Mouse (Mus musculus) left cerebral cortex, adult 2 months (tissue): ENCODE measurements around the gene Zfp618. TPM values are rescaled to one million over a fixed set of nuclear protein-coding genes. Genes with fewer than 3 reads are reported as not detected.

Experiments
- DNase-seq, 2 experiments: peaks; one replicate each; pipeline ENCODE4 v3.0.0; 2021 to 2022; ENCODE audit warnings: low spot score in 2 of 2, mixed read lengths in 1 of 2; ENCODE audit errors: extremely low spot score in 1 of 2
- H3K27ac ChIP-seq: fragments of 200-600 bp; 2 replicates; pipeline ENCODE4 v1.8.1; 2022
- H3K4me3 ChIP-seq: fragments of 200-600 bp; 2 replicates; pipeline ENCODE4 v1.8.1; 2022
- CTCF ChIP-seq: fragments of 200-600 bp; IDR thresholded peaks from 2 replicates; pipeline ENCODE4 v1.8.1; 2022; ENCODE audit warnings: antibody characterized with exemption, mild to moderate bottlenecking, moderate library complexity
- intact Hi-C: fragments of 180-260 bp; cut with DNase I; formaldehyde crosslinking; loops from one replicate; pipeline ENCODE4 v1.15.1; 2025
- total RNA-seq, 2 experiments: library from RNA; stranded (reverse); gene quantifications; 2 replicates each; pipeline ENCODE4 v1.2.3; 2021

The Zfp618 gene
- total RNA-seq, 2 experiments from 2014 or later: 5.9 to 6.2 TPM

- no peak overlapping the region for H3K27ac ChIP-seq
- H3K4me3 ChIP-seq: no peak overlapping the region
- TF ChIP-seq CTCF: no peak
- no peak for DNase-seq
- intact Hi-C loops: no loop called here
These were observed 7.7 kb downstream of the Zfp618 start for GRCm38 (mm10) chr4:62973086-62973485.

- H3K27ac ChIP-seq: no peak overlapping the region
- no peak overlapping the region for H3K4me3 ChIP-seq
- TF ChIP-seq CTCF: no peak
- no peak for DNase-seq
- intact Hi-C loops: no loop called here
These were observed 9.5 kb downstream of the Zfp618 start for GRCm38 (mm10) chr4:62974901-62975300.

- H3K27ac ChIP-seq: no peak overlapping the region
These were observed 10.2 kb downstream of the Zfp618 start for GRCm38 (mm10) chr4:62975541-62975940.

GRCm38 (mm10) chr4:62977454-62977853 lies 12.1 kb downstream of the Zfp618 start:
- Histone ChIP-seq H3K4me3 (no peak overlapping the region), H3K27ac (no peak overlapping the region)
- no peak for TF ChIP-seq CTCF
- DNase-seq: no peak
- intact Hi-C loops: no loop called here

More at GRCm38 (mm10) chr4:62975541-62975940, 10.2 kb downstream of the Zfp618 start:
- no peak for TF ChIP-seq CTCF
- intact Hi-C loops: no loop called here
- DNase-seq: no peak
- no peak overlapping the region for H3K4me3 ChIP-seq

- Histone ChIP-seq H3K4me3 (no peak overlapping the region), H3K27ac (no peak overlapping the region)
- DNase-seq: no peak
- intact Hi-C loops: no loop called here
- no peak for TF ChIP-seq CTCF
These were observed 13.1 kb downstream of the Zfp618 start for GRCm38 (mm10) chr4:62978501-62978911.

- DNase-seq: no peak
- H3K27ac ChIP-seq: no peak overlapping the region
- intact Hi-C loops: no loop called here
- no peak for TF ChIP-seq CTCF
- H3K4me3 ChIP-seq: no peak overlapping the region
These were observed 16.2 kb downstream of the Zfp618 start for GRCm38 (mm10) chr4:62981572-62981971.

GRCm38 (mm10) chr4:62983556-62983955 lies 18.2 kb downstream of the Zfp618 start:
- no peak for TF ChIP-seq CTCF
- intact Hi-C loops: no loop called here
- Histone ChIP-seq H3K27ac (no peak overlapping the region), H3K4me3 (no peak overlapping the region)
- no peak for DNase-seq

- intact Hi-C loops: no loop called here
- TF ChIP-seq CTCF: no peak
- H3K4me3 ChIP-seq: no peak overlapping the region
- DNase-seq: no peak
- H3K27ac ChIP-seq: no peak overlapping the region
These were observed 26.0 kb downstream of the Zfp618 start for GRCm38 (mm10) chr4:62991336-62991735.

- Histone ChIP-seq H3K27ac (no peak overlapping the region), H3K4me3 (no peak overlapping the region)
- TF ChIP-seq CTCF: no peak
- intact Hi-C loops: no loop called here
- DNase-seq: no peak
These were observed 27.8 kb downstream of the Zfp618 start for GRCm38 (mm10) chr4:62993190-62993589.

- Histone ChIP-seq H3K27ac (no peak overlapping the region), H3K4me3 (no peak overlapping the region)
- no peak for DNase-seq
- TF ChIP-seq CTCF: no peak
- intact Hi-C loops: no loop called here
These were observed 32.2 kb downstream of the Zfp618 start for GRCm38 (mm10) chr4:62997606-62998005.

GRCm38 (mm10) chr4:62998431-62998835 lies 33.1 kb downstream of the Zfp618 start:
- intact Hi-C loops: no loop called here
- H3K4me3 ChIP-seq: no peak overlapping the region
- H3K27ac ChIP-seq: no peak overlapping the region
- DNase-seq: no peak
- TF ChIP-seq CTCF: no peak

GRCm38 (mm10) chr4:62998908-62999307 lies 33.5 kb downstream of the Zfp618 start:
- no peak overlapping the region for H3K27ac ChIP-seq
- DNase-seq: no peak
- no peak for TF ChIP-seq CTCF
- no peak overlapping the region for H3K4me3 ChIP-seq
- intact Hi-C loops: no loop called here

- no peak overlapping the region for H3K27ac ChIP-seq
- DNase-seq: no peak
- no peak overlapping the region for H3K4me3 ChIP-seq
- no peak for TF ChIP-seq CTCF
- intact Hi-C loops: no loop called here
These were observed 33.9 kb downstream of the Zfp618 start for GRCm38 (mm10) chr4:62999321-62999720.

GRCm38 (mm10) chr4:62999916-63000315 lies 34.5 kb downstream of the Zfp618 start:
- Histone ChIP-seq H3K4me3 (no peak overlapping the region), H3K27ac (no peak overlapping the region)
- no peak for TF ChIP-seq CTCF
- no peak for DNase-seq
- intact Hi-C loops: no loop called here
